Mouse (Mus musculus) hindbrain, embryonic 13.5 days (tissue): ENCODE measurements at regions not wholly inside any gene's neighbourhood (a gene's known extent, or its start where the extent isn't known, plus 50 kb on each side); places are given as distances from the start of the nearest gene placed in this dataset.
"Not testable (repeated sequence)": the region's sequence is repeated elsewhere in the genome, so short reads cannot be mapped to it uniquely, and the experiment has no call there.

ENCODE experiments used
- ATAC-seq: fragments of 200-750 bp; cut with Nextera tagmentation; 2 replicates; pipeline ENCODE4 v1.8.0; 2017; ENCODE audit warnings: moderate TSS enrichment; ENCODE audit not compliant: low FRiP score
- H3K27ac ChIP-seq: fragments of 300-500 bp; sonication (generic); 2 replicates; pipeline ENCODE4 v1.5.1; 2015; ENCODE audit warnings: inconsistent platforms, mild to moderate bottlenecking, moderate library complexity
- H3K27me3 ChIP-seq: fragments of 300-500 bp; sonication (generic); 2 replicates; pipeline ENCODE4 v1.6.1; 2015; ENCODE audit warnings: mild to moderate bottlenecking, inconsistent platforms
- H3K36me3 ChIP-seq: fragments of 300-500 bp; sonication (generic); 2 replicates; pipeline ENCODE4 v1.6.1; 2015; ENCODE audit warnings: mild to moderate bottlenecking, inconsistent platforms
- H3K4me1 ChIP-seq: fragments of 300-500 bp; sonication (generic); replicated peaks from 2 replicates; pipeline ENCODE4 v1.6.1; 2015; ENCODE audit warnings: inconsistent platforms
- H3K4me2 ChIP-seq: fragments of 300-500 bp; sonication (generic); 2 replicates; pipeline ENCODE4 v1.6.1; 2015; ENCODE audit warnings: inconsistent platforms, mild to moderate bottlenecking, moderate library complexity
- H3K4me3 ChIP-seq: fragments of 300-500 bp; sonication (generic); 2 replicates; pipeline ENCODE4 v1.5.1; 2015; ENCODE audit warnings: mild to moderate bottlenecking, inconsistent platforms
- H3K9ac ChIP-seq: fragments of 300-500 bp; sonication (generic); 2 replicates; pipeline ENCODE4 v1.6.1; 2015; ENCODE audit warnings: mild to moderate bottlenecking, inconsistent platforms
- H3K9me3 ChIP-seq: fragments of 300-500 bp; sonication (generic); 2 replicates; pipeline ENCODE4 v1.6.1; 2016; ENCODE audit warnings: inconsistent platforms
- WGBS: fragments of 180-500 bp; shearing (Covaris S2); methylation state at CpG from one replicate; pipeline ENCODE4 v1.1.7; 2015; 5-methylcytosine and 5-hydroxymethylcytosine counted together

DNA sequence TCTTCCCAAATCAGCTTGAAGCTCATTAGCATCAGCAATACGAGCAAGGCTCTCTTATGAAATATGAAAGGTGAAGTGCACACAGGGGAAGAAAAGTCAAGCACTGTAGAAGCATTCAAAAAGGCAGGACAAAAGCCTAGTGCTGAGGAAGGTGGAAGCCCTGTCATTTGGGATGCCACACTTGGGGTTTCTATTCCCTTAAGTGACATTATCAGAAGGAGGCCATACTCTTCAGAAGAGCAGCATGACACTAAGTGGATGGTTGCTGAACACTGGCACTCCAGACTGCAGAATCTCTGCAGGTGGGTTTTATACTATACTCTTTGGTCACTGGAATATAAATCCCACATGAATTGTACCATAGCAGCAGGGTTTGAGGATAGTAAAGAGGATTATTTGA, 120.4 kb upstream of the Pcsk1 start:
- no peak overlapping the region for H3K4me3 ChIP-seq
- no peak overlapping the region for H3K4me2 ChIP-seq
- no peaks in the 10 kb centered on the region for H3K36me3 ChIP-seq
- no peaks in the 10 kb centered on the region for H3K4me1 ChIP-seq
- no peaks in the 10 kb centered on the region for H3K27me3 ChIP-seq
- 56% methylated on average over 1 of the region's 1 CpGs for WGBS
- no peak overlapping the region for H3K9ac ChIP-seq
- H3K27ac ChIP-seq = no peak overlapping the region
- H3K9me3 ChIP-seq = no peaks in the 10 kb centered on the region
- ATAC-seq = no peak

DNA sequence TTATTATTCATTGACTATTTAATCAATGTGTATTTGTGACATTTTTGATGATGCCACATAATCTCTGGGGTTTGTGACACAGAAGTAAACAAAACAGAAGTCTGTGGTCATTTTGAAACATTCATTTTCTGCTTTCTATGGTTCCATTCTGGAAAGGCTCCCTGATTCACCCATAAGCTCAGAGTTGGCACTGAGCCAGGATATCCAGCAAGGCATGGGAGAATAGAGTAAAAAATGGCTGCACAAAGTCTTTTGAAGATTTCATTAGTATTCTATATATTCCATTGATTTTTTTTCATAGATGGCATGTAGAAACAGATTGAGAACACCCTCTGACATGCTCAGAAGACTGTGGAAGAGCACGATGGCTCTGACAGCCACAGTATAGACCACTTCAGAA, 133.8 kb upstream of the Pcsk1 start:
- H3K4me2 ChIP-seq = no peak overlapping the region
- H3K9me3 ChIP-seq = no peaks in the 10 kb centered on the region
- no peaks in the 10 kb centered on the region for H3K27me3 ChIP-seq
- no peaks in the 10 kb centered on the region for H3K36me3 ChIP-seq
- 74% methylated on average over 1 of the region's 1 CpGs for WGBS
- H3K4me3 ChIP-seq = no peak overlapping the region
- H3K9ac ChIP-seq = no peak overlapping the region
- H3K4me1 ChIP-seq = no peaks in the 10 kb centered on the region
- ATAC-seq = no peak
- no peak overlapping the region for H3K27ac ChIP-seq

- H3K9ac ChIP-seq, H3K27me3 ChIP-seq, H3K9me3 ChIP-seq, H3K27ac ChIP-seq, H3K36me3 ChIP-seq, ATAC-seq, H3K4me3 ChIP-seq, H3K4me1 ChIP-seq, H3K4me2 ChIP-seq: not testable (repeated sequence)
- 38% methylated on average over 2 of the region's 2 CpGs for WGBS
Measured at GRCm38 (mm10) chr13:74913655-74914054, 105.0 kb upstream of the Cast start.

DNA sequence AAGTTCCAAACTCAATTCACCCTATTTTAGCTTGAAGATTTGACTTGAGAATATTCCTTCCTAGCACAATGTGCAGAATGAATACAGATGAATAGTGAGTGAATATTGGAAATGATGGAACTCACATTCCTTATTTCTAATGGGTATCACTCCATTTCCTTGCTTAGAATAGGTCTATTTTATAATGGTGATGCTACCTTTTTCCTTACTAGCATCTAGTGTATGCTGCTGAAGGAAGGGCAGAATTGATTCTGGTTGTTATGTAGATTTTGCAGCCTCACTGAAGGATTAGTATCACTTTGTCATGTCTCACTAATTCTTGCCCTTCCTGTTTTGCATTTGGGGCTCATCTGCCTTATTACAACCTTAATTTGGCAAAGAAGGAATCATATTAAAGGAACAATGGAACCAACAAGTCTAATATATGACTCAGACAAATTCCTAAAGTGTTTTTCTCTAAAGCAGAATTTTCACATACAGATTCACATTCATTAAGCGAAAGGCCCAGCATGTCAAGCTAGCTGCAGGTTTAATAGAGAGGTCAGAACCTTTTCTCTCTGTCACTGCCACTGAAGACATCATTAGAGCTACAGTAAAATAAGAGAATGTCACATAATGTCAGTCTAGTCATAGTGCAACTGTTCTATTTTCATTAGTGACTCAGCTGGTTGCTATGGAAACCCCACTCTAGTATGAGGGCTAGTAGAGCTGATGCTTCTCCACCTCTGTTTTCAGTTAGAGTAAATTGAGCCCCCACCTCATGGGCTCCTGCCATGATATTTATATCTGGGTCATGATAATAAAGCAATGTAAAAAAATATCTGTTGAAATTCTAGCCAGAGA, 94.8 kb upstream of the Cast start:
- H3K27me3 ChIP-seq = no peaks in the 10 kb centered on the region
- no peaks in the 10 kb centered on the region for H3K4me1 ChIP-seq
- H3K27ac ChIP-seq = no peak overlapping the region
- no peaks in the 10 kb centered on the region for H3K36me3 ChIP-seq
- H3K9me3 ChIP-seq = no peaks in the 10 kb centered on the region
- ATAC-seq = peak; percentile 87
- H3K4me3 ChIP-seq = no peak overlapping the region
- H3K9ac ChIP-seq = no peak overlapping the region
- no peak overlapping the region for H3K4me2 ChIP-seq
- WGBS = 86% methylated on average over 1 of the region's 1 CpGs

DNA sequence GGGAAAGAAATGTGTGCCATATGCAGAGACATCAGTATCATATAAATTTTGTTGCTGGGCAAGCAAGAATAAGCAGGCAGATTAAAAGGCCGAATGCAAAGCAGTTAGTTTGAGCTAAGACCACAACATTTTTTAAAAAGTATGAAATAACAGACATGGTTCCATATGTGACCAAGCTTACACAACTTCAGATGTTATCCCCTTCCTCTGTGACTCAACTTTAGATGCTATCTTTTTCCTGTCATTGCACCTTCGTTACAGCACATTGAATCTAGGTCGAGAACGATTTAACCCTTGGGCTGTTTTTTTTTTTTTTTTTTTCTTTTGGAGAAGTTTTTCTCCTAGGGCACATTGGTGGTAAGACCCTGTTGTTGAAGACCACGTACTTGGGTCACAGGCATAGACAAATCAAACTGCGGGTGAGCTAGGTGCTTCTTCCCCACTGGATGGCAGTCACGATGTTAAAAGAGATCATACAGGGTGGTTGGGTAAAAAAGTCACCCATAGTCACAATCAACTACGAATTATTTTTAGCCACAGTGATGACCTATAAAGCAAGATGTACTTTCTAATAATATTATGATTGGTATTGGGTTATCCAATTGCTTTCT, 81.4 kb upstream of the Cast start:
- WGBS = 85% methylated on average over 8 of the region's 8 CpGs
- no peaks in the 10 kb centered on the region for H3K9me3 ChIP-seq
- no peak overlapping the region for H3K4me3 ChIP-seq
- H3K9ac ChIP-seq = no peak overlapping the region
- H3K27me3 ChIP-seq = no peaks in the 10 kb centered on the region
- H3K4me1 ChIP-seq = no peaks in the 10 kb centered on the region
- H3K4me2 ChIP-seq = no peak overlapping the region
- no peaks in the 10 kb centered on the region for H3K36me3 ChIP-seq
- no peak for ATAC-seq
- H3K27ac ChIP-seq = no peak overlapping the region

DNA sequence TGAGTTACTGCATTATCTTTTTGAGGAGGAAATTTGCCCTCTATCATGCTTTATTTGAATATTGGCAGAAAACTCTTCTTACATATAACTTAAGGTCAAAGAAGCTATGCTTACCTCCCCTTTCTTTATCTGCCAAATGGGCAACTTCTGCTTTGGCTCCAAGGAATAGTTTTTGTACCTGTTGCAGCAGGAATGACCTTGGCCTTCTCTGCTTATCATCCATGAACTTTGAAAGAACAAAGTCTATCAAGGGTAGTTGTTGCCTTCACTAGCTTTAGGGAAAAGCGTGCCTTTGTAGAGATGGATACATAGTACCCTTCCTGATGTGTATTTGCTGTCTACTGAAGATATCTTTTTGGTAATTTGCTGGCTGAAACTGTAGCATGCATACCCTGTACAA, 59.1 kb upstream of the Cast start:
- Histone ChIP-seq H3K27ac (no peak overlapping the region), H3K4me2 (no peak overlapping the region), H3K4me3 (no peak overlapping the region), H3K4me1 (no peaks in the 10 kb centered on the region), H3K27me3 (no peaks in the 10 kb centered on the region), H3K9ac (no peak overlapping the region), H3K9me3 (no peaks in the 10 kb centered on the region), H3K36me3 (no peaks in the 10 kb centered on the region)
- no peak for ATAC-seq
- 77% methylated on average over 1 of the region's 1 CpGs for WGBS

GRCm38 (mm10) chr13:74864000-74864399, 55.4 kb upstream of the Cast start:
- WGBS = 82% methylated on average over 9 of the region's 9 CpGs
- H3K27ac ChIP-seq = no peak overlapping the region
- H3K27me3 ChIP-seq = no peaks in the 10 kb centered on the region
- no peak overlapping the region for H3K9ac ChIP-seq
- H3K9me3 ChIP-seq = no peaks in the 10 kb centered on the region
- H3K36me3 ChIP-seq = no peaks in the 10 kb centered on the region
- no peak for ATAC-seq
- H3K4me3 ChIP-seq = no peak overlapping the region
- H3K4me1 ChIP-seq = no peaks in the 10 kb centered on the region
- H3K4me2 ChIP-seq = no peak overlapping the region

- 11% methylated on average over 1 of the region's 1 CpGs for WGBS
- H3K9ac ChIP-seq = no peak overlapping the region
- H3K27ac ChIP-seq = no peak overlapping the region
- H3K27me3 ChIP-seq = no peaks in the 10 kb centered on the region
- H3K4me2 ChIP-seq = no peak overlapping the region
- no peaks in the 10 kb centered on the region for H3K36me3 ChIP-seq
- no peaks in the 10 kb centered on the region for H3K9me3 ChIP-seq
- H3K4me3 ChIP-seq = no peak overlapping the region
- H3K4me1 ChIP-seq = no peaks in the 10 kb centered on the region
- no peak for ATAC-seq
Measured at GRCm38 (mm10) chr13:74861373-74861970, 52.9 kb upstream of the Cast start.
